Mouse (Mus musculus) stomach, embryonic 15.5 days (tissue): Measurements from ENCODE around the gene Ctsh. TPM values are rescaled to one million over a fixed set of nuclear protein-coding genes. Genes with fewer than 3 reads are reported as not detected.
A peak's percentile ranks its signal among the peaks of the same experiment; 100 is the strongest.

Experiments used
- ATAC-seq: fragments of 200-750 bp; cut with Nextera tagmentation; 2 replicates; pipeline ENCODE4 v1.8.0; 2017; ENCODE audit warnings: low read depth, moderate number of reproducible peaks, moderate TSS enrichment; ENCODE audit not compliant: insufficient read depth, low FRiP score
- H3K27ac ChIP-seq: fragments of 300-500 bp; sonication (generic); 2 replicates; pipeline ENCODE4 v1.5.1; 2015; ENCODE audit warnings: mild to moderate bottlenecking, inconsistent platforms
- H3K27me3 ChIP-seq: fragments of 300-500 bp; sonication (generic); replicated peaks from 2 replicates; pipeline ENCODE4 v1.6.1; 2015; ENCODE audit warnings: inconsistent platforms
- H3K36me3 ChIP-seq: fragments of 300-500 bp; sonication (generic); 2 replicates; pipeline ENCODE4 v1.6.1; 2015; ENCODE audit warnings: inconsistent platforms
- H3K4me1 ChIP-seq: fragments of 300-500 bp; sonication (generic); 2 replicates; pipeline ENCODE4 v1.6.1; 2015; ENCODE audit warnings: inconsistent platforms
- H3K4me2 ChIP-seq: fragments of 300-500 bp; sonication (generic); 2 replicates; pipeline ENCODE4 v1.6.1; 2015; ENCODE audit warnings: mild to moderate bottlenecking, inconsistent platforms
- H3K4me3 ChIP-seq: fragments of 300-500 bp; sonication (generic); replicated peaks from 2 replicates; pipeline ENCODE4 v1.5.1; 2015; ENCODE audit warnings: inconsistent platforms
- H3K9ac ChIP-seq: fragments of 300-500 bp; sonication (generic); 2 replicates; pipeline ENCODE4 v1.6.1; 2015; ENCODE audit warnings: inconsistent platforms
- H3K9me3 ChIP-seq: fragments of 300-500 bp; sonication (generic); 2 replicates; pipeline ENCODE4 v1.6.1; 2016; ENCODE audit warnings: inconsistent platforms
- WGBS: fragments of 180-500 bp; shearing (Covaris S2); methylation state at CpG from one replicate; pipeline ENCODE4 v1.1.7; 2015; 5-methylcytosine and 5-hydroxymethylcytosine counted together
- polyA plus RNA-seq: library from polyadenylated mRNA; unstranded; fragments of >200 nt; fragmentation: Nextera tagmentation; extraction: Ambion mirVana; gene quantifications from 2 replicates; pipeline ENCODE4 v1.2.1, GENCODE M21; 2015

Ctsh gene
- polyA plus RNA-seq, 1 experiment from 2014 or later: 72.0 TPM

DNA sequence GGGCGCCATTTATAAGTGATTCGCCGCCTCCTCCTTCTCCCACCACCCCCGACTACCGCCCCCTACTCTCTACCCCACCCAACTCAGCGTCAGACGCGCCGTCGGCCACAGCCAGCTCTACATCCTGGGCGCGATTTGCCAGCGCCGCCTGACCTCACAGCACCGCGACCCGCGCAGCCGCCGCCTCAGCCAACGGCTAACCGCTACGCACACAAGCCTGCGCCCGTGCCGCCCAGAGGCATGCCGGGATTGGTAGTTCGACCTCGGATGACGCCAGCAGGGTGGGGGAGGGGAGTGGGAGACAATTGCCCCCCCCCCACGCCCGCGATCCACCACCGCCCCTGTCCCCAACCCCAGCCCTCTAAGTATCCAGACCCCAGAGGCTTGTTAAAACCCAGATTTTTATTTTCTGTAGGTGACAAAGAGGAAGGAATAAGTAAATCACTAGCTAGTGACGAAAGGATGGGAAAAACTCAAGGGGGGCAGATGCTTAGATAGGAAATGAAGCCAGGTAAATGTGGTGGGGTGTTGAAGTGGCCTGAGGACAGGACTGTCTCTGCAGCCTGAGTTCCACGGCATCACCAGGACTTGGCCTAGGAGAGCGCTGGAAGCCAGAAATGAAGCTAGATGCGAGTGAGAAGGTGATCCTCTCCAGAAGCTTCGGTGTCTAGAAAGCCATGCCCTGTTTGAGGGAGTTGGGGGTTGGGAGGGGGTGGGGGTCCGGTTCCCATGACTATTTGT, 60.8 kb downstream of the Ctsh start, which contains the start of gene Morf4l1:
Gene Morf4l1 (minus strand): TSS at position 208 of the 741 bp plus-strand sequence.
- no peaks in the 10 kb centered on the region for H3K36me3 ChIP-seq
- H3K9ac ChIP-seq: peak within 1 kb of the TSS; percentile 76
- H3K27ac ChIP-seq: peak within 1 kb of the TSS; percentile 99
- H3K4me3 ChIP-seq: peak within 1 kb of the TSS; percentile 70
- no peaks in the 10 kb centered on the region for H3K9me3 ChIP-seq
- H3K27me3 ChIP-seq: no peaks in the 10 kb centered on the region
- H3K4me2 ChIP-seq: peak within 1 kb of the TSS; percentile 80
- ATAC-seq: peak; percentile 99
- peaks cover 4% of the 10 kb centered on the region; the same call in 1 of the 2 replicates for H3K4me1 ChIP-seq
- 1% methylated on average over 40 of the region's 40 CpGs for WGBS

DNA sequence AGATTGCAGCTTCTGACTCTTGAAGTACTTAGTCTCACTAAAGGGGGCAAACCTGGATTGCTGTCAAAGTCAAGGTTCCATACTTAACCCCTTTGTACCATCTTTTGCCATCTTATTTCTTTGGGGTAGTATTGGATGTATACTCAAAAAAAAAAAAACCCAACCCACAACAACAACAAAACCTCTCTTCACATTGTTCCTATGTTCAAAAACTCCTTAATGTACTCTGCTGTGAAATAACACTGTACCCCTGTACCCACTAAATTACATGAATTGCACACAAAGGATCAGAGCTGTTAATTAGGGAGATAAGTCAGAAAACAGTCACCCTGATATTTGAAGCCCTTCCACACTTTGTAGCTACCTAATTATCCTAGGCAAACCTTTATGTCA, 61.4 kb downstream of the Ctsh start:
- ATAC-seq: no peak
- Histone ChIP-seq H3K4me2 (peak overlapping the region; percentile 80), H3K4me1 (peaks cover 4% of the 10 kb centered on the region; the same call in 1 of the 2 replicates), H3K9ac (no peak overlapping the region), H3K9me3 (no peaks in the 10 kb centered on the region), H3K27ac (no peak overlapping the region), H3K27me3 (no peaks in the 10 kb centered on the region), H3K36me3 (no peaks in the 10 kb centered on the region), H3K4me3 (peak overlapping the region; percentile 70)

DNA sequence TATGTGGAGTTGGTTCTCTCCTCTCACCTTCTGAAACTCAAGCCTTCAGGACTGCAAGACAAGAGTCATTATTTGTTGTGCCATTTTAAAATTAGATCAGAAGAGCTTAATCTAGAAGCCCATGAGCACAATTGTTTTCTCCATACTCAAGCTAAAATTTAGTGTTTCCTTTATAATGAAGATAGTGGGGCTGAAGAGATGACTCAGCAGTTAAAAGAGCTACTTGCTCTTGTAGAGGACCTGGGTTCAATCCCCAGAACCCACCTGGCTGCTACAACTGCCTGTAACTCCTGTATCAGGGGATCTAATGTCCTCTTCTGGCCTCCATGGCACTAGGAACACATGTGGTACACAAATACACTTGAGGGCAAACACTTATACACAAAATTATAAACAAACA, 63.3 kb downstream of the Ctsh start:
- no peaks in the 10 kb centered on the region for H3K36me3 ChIP-seq
- no peaks in the 10 kb centered on the region for H3K4me1 ChIP-seq
- no peak overlapping the region for H3K9ac ChIP-seq
- no peaks in the 10 kb centered on the region for H3K9me3 ChIP-seq
- H3K27ac ChIP-seq: no peak overlapping the region
- H3K4me2 ChIP-seq: no peak overlapping the region
- H3K4me3 ChIP-seq: no peak overlapping the region
- H3K27me3 ChIP-seq: no peaks in the 10 kb centered on the region
- no peak for ATAC-seq

- Histone ChIP-seq H3K4me3 (no peak overlapping the region), H3K4me1 (no peaks in the 10 kb centered on the region), H3K36me3 (no peaks in the 10 kb centered on the region), H3K27ac (no peak overlapping the region), H3K4me2 (no peak overlapping the region), H3K9me3 (no peaks in the 10 kb centered on the region), H3K9ac (no peak overlapping the region), H3K27me3 (no peaks in the 10 kb centered on the region)
- ATAC-seq: no peak
- 73% methylated on average over 4 of the region's 4 CpGs for WGBS
Observed at GRCm38 (mm10) chr9:90122246-90122740, 68.3 kb downstream of the Ctsh start.

DNA sequence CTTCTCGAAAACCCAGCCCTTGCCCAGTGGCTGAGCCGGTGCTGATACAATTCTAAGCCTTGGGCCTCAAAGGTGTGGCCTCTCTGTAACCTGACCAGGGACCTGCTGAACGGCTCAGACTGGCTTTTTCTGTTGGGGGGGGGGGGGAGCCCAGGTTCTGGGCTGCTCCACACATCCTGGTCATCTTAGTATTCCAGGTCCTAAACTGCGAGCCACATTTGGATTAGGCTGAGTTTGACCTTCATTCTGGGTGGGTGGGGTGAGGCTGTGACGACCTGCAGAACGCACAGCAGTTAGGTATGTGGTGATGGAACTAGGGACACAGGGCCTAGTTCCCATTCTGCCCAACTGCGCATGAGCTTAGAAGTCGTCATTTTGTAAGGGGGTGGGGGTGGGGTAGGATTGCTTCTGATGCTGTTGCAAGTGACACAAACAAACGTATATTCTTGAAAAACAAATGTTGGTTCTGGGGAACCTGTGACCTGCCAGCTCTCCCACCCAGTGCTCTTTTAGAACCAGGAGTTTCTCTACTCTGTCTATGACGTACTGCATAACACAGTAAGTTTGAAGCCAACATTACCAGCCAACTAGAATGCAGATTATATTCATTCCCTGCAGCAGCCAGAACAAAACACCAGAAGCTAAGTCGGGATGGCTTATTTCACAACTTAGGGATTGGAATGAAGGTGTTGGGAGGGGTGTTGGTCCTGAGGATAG, 70.4 kb downstream of the Ctsh start:
- H3K36me3 ChIP-seq: no peaks in the 10 kb centered on the region
- H3K4me2 ChIP-seq: no peak overlapping the region
- no peaks in the 10 kb centered on the region for H3K27me3 ChIP-seq
- 36% methylated on average over 11 of the region's 11 CpGs for WGBS
- no peak overlapping the region for H3K9ac ChIP-seq
- no peak overlapping the region for H3K27ac ChIP-seq
- H3K4me1 ChIP-seq: no peaks in the 10 kb centered on the region
- no peak overlapping the region for H3K4me3 ChIP-seq
- H3K9me3 ChIP-seq: no peaks in the 10 kb centered on the region
- ATAC-seq: peak; percentile 70; the same call in 1 of the 2 replicates

- H3K4me2 ChIP-seq: no peak overlapping the region
- H3K9ac ChIP-seq: no peak overlapping the region
- no peaks in the 10 kb centered on the region for H3K27me3 ChIP-seq
- no peak overlapping the region for H3K4me3 ChIP-seq
- ATAC-seq: no peak
- WGBS: 24% methylated on average over 8 of the region's 8 CpGs
- H3K36me3 ChIP-seq: no peaks in the 10 kb centered on the region
- no peaks in the 10 kb centered on the region for H3K9me3 ChIP-seq
- no peak overlapping the region for H3K27ac ChIP-seq
- no peaks in the 10 kb centered on the region for H3K4me1 ChIP-seq
Observed at GRCm38 (mm10) chr9:90124873-90125245, 70.9 kb downstream of the Ctsh start.

Other genes starting within 250 kb of the Ctsh start
- gene Rasgrf1, start 144.2 kb upstream of the Ctsh start, polyA plus RNA-seq: 0.74 and 1.0 TPM in 2 replicates
- 362 and 379 TPM in 2 replicates for gene Morf4l1, start 60.6 kb downstream of the Ctsh start, polyA plus RNA-seq
- 13.1 and 15.5 TPM in 2 replicates for gene Adamts7, start 108.9 kb downstream of the Ctsh start, polyA plus RNA-seq
- gene Tbc1d2b, start 216.7 kb downstream of the Ctsh start, polyA plus RNA-seq: 17.1 and 17.8 TPM in 2 replicates